Mouse (Mus musculus): Measurements from ENCODE around the gene Chd4.

DNA sequence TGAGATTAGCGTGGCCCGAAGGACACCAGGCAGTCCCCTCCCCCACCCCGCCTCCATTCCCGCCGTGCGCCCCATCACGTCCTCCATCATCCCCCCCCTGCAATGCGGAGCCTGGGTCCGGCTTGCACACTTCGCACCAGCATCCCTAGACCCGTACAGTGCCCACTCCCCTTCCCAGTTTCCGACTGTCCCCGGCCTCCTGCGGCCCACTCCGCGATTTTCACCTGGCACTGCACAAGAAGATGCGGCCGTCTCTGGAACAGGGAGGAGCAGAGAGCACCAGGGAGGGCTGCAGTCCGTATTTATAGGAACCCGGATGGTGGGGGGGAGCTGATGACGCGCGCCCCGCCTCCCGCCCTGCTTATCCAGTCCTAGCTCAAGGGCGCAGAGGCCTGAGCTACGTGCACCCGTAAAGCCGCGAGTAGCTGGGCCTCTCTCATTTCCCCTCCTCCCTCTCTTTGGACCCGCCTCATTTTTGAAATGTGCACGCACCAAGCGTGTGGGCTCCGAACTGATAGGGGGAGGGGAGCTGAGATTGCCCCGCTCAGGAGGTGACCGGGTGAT lies 69.6 kb downstream of the Chd4 start:
- TF ChIP-seq CTCF (IDR thresholded peaks at IDR 0.05; ENCODE audit: low read depth, low read length): no peak
- TF ChIP-seq POLR2A (IDR thresholded peaks at IDR 0.05; ENCODE audit: borderline replicate concordance, low read depth, low read length): peak; percentile 94; the same call in 1 of the 2 replicates

All from bone marrow macrophage, adult 2 months (primary cell).